Mouse (Mus musculus): ENCODE data around the gene Tiprl. TPM values are rescaled to one million over a fixed set of nuclear protein-coding genes. Genes with fewer than 3 reads are reported as not detected.

Tiprl gene
- 100 and 103 TPM in 2 replicates for polyA plus RNA-seq (2015; fragmentation: Nextera tagmentation; extraction: Ambion mirVana)

DNA sequence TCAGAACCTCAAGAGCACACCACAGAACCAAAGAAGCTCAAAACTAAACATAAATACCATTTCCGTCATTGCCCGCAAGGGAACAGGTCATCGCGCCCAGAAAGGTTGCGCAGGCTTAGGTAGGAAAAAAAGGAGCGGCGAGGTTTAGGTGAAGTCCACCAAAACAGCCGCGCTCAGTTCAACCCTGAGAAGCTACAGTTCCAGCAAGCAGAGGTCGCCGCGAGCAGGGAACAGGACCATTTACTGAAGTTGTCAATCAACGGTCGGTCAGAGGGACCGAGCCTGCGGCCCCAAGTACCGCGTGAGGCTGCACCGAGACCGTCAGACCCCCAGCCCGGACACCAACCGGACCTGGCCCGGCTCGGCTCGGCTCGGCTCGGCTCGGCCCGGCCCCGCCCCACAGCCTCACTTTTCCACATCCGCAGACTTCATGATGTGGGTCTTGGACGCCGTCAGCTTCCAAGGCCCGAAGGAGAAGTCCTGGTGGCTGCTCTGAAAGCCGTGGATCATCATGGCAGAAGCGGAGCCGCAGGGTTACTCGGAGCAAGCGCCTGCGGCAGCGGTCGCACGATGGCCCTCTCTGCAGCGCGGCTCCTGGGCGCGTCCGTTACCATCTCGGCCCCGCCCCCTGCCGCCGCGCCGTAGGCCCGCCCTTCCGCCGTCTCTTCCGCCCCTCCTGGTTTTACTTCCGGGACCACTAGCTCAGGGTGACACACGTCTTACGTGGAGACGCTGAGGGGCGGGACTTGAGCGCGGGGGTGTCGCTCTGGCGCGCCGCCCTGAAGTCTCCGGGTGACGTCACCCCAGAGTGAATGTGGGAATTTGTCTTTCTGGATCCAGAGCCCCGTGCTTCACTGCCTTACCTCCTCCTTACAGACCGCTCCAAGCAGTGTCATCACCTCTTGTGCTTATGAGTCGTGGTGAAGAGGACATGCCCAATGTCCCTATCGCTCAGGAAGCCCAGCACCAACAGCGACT lies at the start of gene Tiprl:
Gene Tiprl (minus strand): TSS at position 676 of the 978 bp plus-strand sequence.
- peak; percentile 98 for DNase-seq (ENCODE audit: low spot score)
- Histone ChIP-seq H3K4me3 (replicated peaks; ENCODE audit: low read depth, low read length) (peak within 1 kb of the TSS; percentile 76), H3K27me3 (ENCODE audit: insufficient read depth, low read length) (no peaks in the 10 kb centered on the region), H3K4me1 (replicated peaks; ENCODE audit: insufficient read depth, low read length) (peaks cover 5% of the 10 kb centered on the region; the same call in 1 of the 2 replicates), H3K9me3 (replicated peaks; ENCODE audit: low read length) (no peaks in the 10 kb centered on the region), H3K4me2 (ENCODE audit: low read length) (peak within 1 kb of the TSS; percentile 84), H3K27ac (peak within 1 kb of the TSS; percentile 89), H3K36me3 (ENCODE audit: insufficient read depth, low read length) (no peaks in the 10 kb centered on the region), H3K9ac (ENCODE audit: low read depth, low read length) (peak within 1 kb of the TSS; percentile 77)
- peak; percentile 14; the same call in 1 of the 2 replicates for TF ChIP-seq CTCF (IDR thresholded peaks at IDR 0.05; ENCODE audit: low read depth)
- peak; percentile 99 for ATAC-seq (replicated peaks; ENCODE audit: low FRiP score, low read depth)
- WGBS = under 1% methylated on average over 76 of the region's 76 CpGs

DNA sequence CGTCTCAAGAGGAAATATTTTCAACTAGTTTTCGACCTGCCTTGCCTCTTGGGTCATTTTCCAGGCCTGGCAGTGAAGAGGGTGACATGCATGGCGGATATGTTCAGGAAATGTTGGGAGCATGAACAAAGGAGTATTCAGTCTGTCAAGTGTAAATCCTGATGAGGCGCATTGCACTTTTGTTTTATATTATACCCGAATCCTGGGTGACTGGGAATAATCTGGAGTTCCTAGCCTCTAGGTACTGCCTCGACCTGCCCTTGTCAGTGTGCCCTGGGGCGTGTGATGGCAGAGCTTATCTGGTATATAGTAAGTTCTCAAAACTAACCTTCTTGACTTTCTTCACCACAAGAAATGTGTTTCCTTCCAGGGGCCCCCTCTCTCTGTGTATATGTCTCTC lies 47.3 kb upstream of the Tiprl start:
- no peak overlapping the region for H3K4me2 ChIP-seq (ENCODE audit: low read length)

DNA sequence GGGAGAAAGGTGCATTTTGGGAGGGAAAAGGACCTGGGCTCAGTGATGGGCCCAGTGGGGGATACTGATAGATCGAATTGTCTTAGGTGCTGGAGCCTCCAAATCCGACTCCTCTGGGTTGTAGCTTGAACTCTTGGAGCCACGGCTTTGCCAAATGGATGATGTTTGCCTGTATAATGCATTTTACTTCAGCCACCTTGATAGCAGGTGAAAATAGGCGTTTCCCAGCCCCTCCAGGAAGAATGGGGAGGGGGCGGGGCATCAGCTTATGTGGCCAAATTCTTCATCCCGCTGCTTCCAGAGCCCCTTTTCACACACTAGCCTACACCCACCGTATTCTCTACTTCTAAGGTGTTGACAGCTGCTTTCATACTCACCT lies 46.2 kb upstream of the Tiprl start:
- Histone ChIP-seq H3K27me3 (ENCODE audit: insufficient read depth, low read length) (no peaks in the 10 kb centered on the region), H3K9me3 (replicated peaks; ENCODE audit: low read length) (no peaks in the 10 kb centered on the region), H3K4me3 (replicated peaks; ENCODE audit: low read depth, low read length) (peak overlapping the region; percentile 60), H3K36me3 (ENCODE audit: insufficient read depth, low read length) (no peaks in the 10 kb centered on the region), H3K27ac (no peak overlapping the region), H3K4me1 (replicated peaks; ENCODE audit: insufficient read depth, low read length) (0 out of 2 replicates have a peak, but pooled peaks cover 10% of the 10 kb centered on the region), H3K9ac (ENCODE audit: low read depth, low read length) (0 out of 2 replicates have a peak overlapping the region, but pooled peaks have one; percentile 79), H3K4me2 (ENCODE audit: low read length) (peak overlapping the region; percentile 98)
- WGBS = 36% methylated on average over 7 of the region's 7 CpGs
- DNase-seq (ENCODE audit: low spot score) (no peak), ATAC-seq (replicated peaks; ENCODE audit: low FRiP score, low read depth) (no peak)
- TF ChIP-seq CTCF (IDR thresholded peaks at IDR 0.05; ENCODE audit: low read depth) = no peak

More for the DNA sequence above, 47.3 kb upstream of the Tiprl start:
- no peak for TF ChIP-seq CTCF (IDR thresholded peaks at IDR 0.05; ENCODE audit: low read depth)
- Histone ChIP-seq H3K36me3 (ENCODE audit: insufficient read depth, low read length) (no peaks in the 10 kb centered on the region), H3K27ac (no peak overlapping the region), H3K4me3 (replicated peaks; ENCODE audit: low read depth, low read length) (no peak overlapping the region), H3K4me1 (replicated peaks; ENCODE audit: insufficient read depth, low read length) (0 out of 2 replicates have a peak, but pooled peaks cover 10% of the 10 kb centered on the region), H3K9me3 (replicated peaks; ENCODE audit: low read length) (no peaks in the 10 kb centered on the region), H3K9ac (ENCODE audit: low read depth, low read length) (no peak overlapping the region), H3K27me3 (ENCODE audit: insufficient read depth, low read length) (no peaks in the 10 kb centered on the region)
- DNase-seq (ENCODE audit: low spot score) = no peak
- 59% methylated on average over 7 of the region's 7 CpGs for WGBS
- ATAC-seq (replicated peaks; ENCODE audit: low FRiP score, low read depth) = no peak

DNA sequence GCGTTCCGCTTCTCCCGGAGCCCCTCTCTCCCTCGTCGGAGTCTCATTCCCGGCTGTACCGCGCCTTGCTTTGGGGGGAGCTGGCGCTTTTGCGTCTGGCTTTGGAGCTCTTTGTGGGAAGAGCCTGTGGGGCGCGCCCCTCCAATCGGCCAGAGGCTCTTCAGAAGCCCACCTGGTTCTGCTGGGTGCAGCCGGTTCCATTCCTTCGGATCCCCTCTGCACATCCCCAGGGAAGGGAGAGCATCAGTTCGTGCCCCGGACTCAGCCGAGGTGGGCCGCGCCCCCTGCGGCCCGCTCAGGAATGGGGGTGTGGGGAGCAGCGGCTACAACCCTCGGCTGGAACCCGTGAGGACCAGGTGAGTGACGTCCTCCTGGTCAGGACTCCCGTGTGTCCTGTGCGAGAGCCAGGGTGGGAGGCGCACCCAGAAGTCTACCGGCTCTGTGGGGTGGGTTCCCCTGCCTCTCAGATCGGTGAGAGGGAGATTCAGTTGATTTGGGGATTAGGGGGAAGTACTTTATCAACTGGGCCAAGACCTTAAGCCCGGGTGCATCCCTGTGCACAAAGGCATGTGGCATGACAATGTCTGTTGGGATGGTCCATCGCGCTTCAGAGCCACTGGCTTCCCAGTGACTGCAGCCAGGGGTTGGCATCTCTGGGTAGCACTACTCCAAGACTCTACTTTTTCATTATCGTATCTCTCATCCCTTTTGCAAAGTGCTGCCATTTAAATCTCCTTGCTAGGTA lies 45.6 kb upstream of the Tiprl start:
- Histone ChIP-seq H3K4me1 (replicated peaks; ENCODE audit: insufficient read depth, low read length) (0 out of 2 replicates have a peak, but pooled peaks cover 10% of the 10 kb centered on the region), H3K9me3 (replicated peaks; ENCODE audit: low read length) (no peaks in the 10 kb centered on the region), H3K27ac (peak overlapping the region; percentile 82), H3K36me3 (ENCODE audit: insufficient read depth, low read length) (no peaks in the 10 kb centered on the region), H3K4me3 (replicated peaks; ENCODE audit: low read depth, low read length) (peak overlapping the region; percentile 60), H3K27me3 (ENCODE audit: insufficient read depth, low read length) (no peaks in the 10 kb centered on the region), H3K4me2 (ENCODE audit: low read length) (peak overlapping the region; percentile 98), H3K9ac (ENCODE audit: low read depth, low read length) (peak overlapping the region; percentile 79)
- ATAC-seq (replicated peaks; ENCODE audit: low FRiP score, low read depth) (peak; percentile 70), DNase-seq (ENCODE audit: low spot score) (peak; percentile 18)
- TF ChIP-seq CTCF (IDR thresholded peaks at IDR 0.05; ENCODE audit: low read depth) = no peak
- WGBS = under 1% methylated on average over 35 of the region's 35 CpGs

DNA sequence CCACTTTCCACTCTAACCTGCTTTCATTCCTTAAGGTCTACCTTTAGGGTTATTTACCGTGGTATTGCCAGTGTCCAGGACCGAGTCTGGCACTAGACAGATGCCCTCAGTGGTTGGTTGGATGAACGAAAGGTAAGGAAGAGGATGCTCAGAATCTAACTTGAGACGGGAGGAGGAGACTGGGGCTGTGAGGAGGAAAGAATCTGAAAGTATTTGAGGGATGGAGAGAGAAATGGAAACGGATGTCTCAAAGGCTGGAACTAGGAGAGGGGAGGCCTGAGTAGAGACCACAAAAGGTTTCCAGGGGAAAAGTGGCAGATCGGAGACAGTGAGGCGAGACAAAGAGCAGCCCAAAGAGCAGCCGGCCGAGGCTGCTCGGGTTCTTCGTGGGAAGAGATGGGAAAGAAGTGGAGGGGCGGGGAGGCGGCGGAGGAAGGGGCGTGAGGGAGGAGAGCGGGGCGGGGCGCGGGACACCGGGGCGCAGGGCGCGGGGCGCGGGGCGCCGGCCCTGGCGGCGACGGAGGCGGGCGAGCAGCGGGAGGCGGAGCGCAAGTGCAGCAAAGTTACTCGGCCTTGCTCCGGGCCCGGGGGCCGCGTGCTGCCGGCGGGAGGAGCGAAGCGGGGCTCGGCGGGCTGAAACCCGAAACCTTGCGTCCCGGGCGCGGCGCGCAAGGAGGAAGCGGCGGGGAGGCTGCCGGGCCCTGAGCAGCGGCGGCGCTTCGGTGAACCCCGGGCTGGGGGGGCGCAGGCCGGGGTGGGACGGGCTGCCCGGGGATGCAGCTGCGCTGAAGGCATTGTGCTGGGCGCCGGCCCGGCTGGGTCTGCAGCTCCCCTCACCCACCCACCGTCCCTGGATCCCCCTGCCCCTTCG lies 44.8 kb upstream of the Tiprl start:
- no peaks in the 10 kb centered on the region for H3K9me3 ChIP-seq (replicated peaks; ENCODE audit: low read length)
- 2% methylated on average over 46 of the region's 71 CpGs for WGBS

More for the DNA sequence above, 44.8 kb upstream of the Tiprl start:
- H3K36me3 ChIP-seq (ENCODE audit: insufficient read depth, low read length) = no peaks in the 10 kb centered on the region
- ATAC-seq (replicated peaks; ENCODE audit: low FRiP score, low read depth) (peak; percentile 86), DNase-seq (ENCODE audit: low spot score) (peak; percentile 84)
- H3K4me3 ChIP-seq (replicated peaks; ENCODE audit: low read depth, low read length) = peak overlapping the region; percentile 60
- 0 out of 2 replicates have a peak, but pooled peaks cover 10% of the 10 kb centered on the region for H3K4me1 ChIP-seq (replicated peaks; ENCODE audit: insufficient read depth, low read length)
- H3K27me3 ChIP-seq (ENCODE audit: insufficient read depth, low read length) = no peaks in the 10 kb centered on the region
- TF ChIP-seq CTCF (IDR thresholded peaks at IDR 0.05; ENCODE audit: low read depth) = no peak
- peak overlapping the region; percentile 79 for H3K9ac ChIP-seq (ENCODE audit: low read depth, low read length)
- peak overlapping the region; percentile 98 for H3K4me2 ChIP-seq (ENCODE audit: low read length)
- peak overlapping the region; percentile 82 for H3K27ac ChIP-seq

Measured in kidney, postnatal 0 days (tissue).